Mouse (Mus musculus) layer of hippocampus, adult 9-11 months (tissue): ENCODE measurements around the gene Cdk17.

Experiments used
- DNase-seq: peaks from one replicate; pipeline ENCODE4 v3.0.0; 2022

The Cdk17 gene

DNA sequence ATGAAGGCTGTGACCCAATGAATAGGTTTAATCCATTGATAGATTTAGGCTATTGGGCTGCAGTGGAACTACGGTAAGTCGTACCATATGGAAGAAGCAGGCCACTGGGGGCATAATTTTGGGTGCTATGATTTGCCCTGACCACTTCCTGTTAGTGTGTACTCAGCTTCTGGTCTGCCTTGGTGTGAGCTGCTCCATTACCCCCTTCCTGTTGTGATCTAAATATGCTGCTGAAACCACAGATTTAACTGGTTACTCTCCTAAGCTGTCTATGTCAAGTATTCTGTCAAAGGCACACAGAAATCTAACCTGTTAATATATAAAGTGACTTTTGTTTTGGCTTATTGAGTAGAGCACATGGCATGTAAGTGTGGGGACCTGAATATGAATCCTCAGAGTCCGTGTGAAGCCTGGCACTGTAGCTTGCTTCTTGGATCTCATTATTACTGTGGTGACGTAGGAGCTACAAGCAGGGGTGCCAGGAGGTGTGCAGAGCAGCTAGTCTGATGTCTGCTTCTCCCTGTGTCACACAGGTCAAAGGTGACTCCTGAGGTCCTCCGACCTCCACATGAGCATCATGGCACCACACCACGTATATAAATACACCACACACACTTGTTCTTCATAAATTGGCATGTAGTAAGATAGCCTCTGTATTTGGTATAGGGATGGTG is 10.6 kb downstream of the Cdk17 start:
- DNase-seq: no peak

GRCm38 (mm10) chr10:93177471-93177870 is 16.8 kb downstream of the Cdk17 start:
- no peak for DNase-seq

DNA sequence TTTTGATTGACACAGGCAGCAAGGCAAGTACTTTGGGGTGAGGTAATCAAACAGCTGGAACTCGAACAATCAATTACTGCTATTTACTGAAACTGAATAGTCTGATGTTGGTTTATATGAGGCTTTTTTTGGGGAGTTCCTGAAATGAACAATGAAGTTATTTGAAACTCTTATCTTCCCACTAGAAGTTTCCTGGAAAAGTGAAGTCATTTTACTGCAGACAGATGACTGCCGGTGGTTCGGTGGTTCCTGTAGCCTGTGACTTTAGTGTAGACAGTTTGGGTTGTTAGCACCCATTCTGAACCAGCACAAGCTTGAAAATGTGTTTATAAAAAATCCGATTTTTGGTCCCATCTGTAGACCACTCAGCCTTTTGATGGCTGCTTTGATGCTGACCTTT is 17.2 kb downstream of the Cdk17 start:
- no peak for DNase-seq

DNA sequence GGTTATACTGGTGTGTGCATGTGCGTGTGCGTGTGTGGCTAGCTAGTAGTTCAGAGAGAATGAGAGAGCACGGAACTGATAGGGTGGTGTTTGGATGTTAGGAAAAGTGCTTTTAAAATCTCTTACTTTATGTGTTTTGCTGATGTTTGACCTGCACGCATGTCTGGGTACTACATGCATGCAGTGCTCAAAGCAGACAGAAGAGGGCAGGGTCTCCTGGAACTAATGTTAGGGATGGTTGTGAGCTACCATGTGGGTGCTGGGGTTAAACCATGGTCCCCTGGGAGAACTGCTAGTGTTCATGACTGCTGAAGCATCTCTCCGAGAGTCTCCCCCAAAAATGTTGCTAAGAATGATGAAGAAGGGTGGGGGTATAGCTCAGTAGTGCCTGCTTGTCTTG is 18.0 kb downstream of the Cdk17 start:
- DNase-seq: no peak

DNA sequence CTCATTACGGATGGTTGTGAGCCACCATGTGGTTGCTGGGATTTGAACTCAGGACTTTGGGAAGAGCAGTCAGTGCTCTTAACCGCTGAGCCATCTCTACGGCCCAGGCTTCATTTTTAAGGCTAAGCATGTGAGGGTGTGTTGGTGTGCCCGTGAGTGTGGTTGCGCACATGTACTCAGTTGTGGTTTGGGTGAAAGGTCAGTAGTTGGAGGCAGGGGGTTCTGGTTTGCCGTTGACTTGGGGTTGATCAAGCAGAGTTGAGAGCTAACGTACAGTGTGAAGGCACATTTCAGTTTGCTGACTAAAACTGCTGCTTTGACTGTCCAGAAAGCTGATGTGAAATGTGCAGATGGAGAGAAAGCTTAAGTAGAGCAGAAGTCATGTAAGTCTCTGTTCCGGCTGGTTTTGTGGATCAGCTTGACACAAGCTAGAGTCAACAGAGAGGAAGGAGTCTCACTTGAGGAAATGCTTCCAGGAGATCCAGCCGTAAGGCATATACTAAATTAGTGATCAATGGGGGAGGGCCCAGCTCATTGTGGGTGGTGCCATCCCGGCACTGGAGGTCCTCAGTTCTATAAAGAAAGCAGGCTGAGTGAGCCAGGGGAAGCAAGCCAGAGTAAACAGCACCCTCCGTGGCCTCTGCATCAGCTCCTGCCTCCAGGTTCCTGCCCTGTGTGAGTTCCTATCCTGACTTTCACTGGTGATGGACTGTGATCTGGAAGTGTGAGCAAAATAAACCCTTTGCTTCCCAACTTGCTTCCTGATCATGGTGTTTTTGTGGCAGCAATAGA is 19.2 kb downstream of the Cdk17 start:
- no peak for DNase-seq

DNA sequence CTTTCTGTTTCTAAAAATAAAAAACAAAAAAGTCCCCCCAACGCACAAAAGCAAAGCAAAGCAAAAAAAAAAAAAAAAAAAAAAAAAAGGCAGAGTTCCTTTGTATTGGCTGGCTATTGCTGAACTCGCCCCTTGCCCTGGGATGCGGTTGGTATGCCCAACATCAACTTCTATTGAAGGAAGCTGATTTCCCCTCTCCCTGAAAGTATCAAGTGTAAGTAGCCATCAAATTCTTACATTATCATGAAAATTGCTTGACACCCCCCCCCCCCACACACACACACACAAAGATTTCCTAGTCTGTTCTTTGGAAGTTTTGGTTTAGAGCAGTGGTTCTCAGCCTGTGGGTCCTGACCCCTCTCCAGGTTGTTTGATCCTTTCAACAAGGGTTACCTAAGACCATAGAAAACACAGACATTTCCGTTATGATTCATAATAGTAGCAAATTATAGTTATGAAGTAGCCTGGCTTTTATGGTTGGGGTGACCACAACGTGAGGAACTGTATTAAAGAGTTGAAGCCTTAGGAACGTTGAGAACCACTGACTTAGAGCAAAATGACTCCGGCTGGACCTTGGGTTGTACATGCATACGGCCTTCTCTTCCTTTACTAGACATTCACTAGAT is 23.8 kb downstream of the Cdk17 start:
- DNase-seq: no peak

- DNase-seq: no peak
Observed at GRCm38 (mm10) chr10:93188440-93188999, 27.8 kb downstream of the Cdk17 start.

GRCm38 (mm10) chr10:93190475-93191262 is 30.0 kb downstream of the Cdk17 start:
- DNase-seq: no peak

- no peak for DNase-seq
Observed at GRCm38 (mm10) chr10:93197092-93197491, 36.4 kb downstream of the Cdk17 start.

DNA sequence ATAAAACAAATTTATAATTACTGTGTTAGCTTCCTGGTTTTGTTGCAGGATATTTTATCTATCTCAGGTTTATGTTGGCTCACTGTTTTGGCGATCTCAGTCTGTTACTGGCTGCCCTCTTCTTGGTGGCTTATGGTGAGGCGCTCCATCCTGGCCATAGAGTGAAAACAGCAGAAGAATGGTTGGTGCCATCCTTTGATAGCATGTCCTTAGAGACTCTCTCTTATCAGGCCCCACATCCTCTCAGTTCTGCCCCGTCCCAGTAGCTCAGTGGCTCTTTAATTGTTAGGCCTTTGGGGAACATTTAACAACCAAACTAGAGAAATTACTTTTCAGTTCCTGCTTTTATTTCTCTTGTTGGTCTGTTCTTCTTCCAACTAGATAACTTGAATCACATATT is 38.3 kb downstream of the Cdk17 start:
- DNase-seq: no peak

DNA sequence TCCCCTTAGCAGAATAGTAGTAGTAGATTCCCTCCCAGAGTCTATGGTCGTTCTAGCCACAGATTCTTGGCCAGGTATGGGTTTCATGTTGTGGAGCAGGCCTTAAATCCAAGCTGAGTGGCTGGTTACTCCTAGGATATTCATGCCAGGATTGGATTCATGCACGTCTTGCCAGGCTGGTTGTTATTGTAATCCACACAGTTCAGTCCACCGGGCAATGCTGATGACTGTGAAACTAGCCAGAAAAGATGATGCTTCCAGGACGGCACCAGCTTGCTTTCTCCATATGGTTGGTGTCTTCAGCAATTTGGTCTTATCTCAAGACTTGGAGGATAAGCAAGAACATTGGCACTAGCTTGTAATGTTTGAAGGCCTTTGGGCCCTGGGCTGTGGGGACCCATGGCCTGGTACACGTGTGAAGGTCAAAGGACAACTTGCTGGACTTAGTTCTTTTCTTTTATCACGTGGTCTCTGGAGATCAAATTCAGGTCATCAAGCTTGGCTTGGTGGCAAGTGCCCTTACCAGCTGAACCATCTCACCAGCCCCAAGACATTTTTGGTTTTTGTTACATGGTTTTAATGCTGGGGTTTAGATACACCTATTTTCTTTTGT is 41.3 kb downstream of the Cdk17 start:
- DNase-seq: no peak

GRCm38 (mm10) chr10:93205287-93205956 is 44.7 kb downstream of the Cdk17 start:
- no peak for DNase-seq

DNA sequence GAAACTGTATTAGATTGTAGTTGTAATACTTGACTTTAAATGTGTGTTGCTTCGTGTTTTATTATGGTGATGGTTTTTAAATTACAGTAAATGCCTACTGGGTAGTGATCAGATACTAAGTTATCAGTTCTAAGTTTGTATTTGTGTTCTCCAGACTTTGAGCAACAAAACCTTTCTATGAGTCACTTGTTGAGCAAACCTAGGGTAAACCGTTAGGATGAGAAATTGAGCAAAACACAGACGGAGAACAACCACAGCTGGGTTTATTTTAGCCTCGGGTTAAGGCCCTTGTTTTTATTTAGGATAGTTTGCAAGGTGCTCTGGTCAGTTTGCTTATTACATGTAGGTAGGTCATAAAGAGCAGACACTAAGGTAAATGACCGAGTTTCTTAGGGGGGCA is 46.5 kb downstream of the Cdk17 start:
- DNase-seq: no peak

DNA sequence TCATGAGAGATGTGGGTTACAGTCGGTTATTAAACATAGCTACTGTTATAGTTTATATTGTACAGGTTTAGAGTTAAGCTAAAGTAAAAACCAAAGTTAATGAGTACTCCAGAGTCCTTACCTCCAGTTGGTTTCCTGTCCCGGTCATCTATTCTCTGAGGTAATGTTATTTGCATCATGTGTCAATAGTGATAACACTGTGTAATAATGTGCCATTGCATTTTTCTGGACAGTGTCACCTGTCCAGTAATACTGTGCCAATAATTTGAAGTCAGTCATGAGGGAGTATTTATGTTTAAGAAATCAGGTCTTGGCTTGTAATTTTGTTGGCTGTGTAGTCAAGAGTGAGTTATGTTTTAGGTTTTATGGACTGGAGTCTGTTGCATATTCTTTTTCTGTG is 52.0 kb downstream of the Cdk17 start:
- DNase-seq: no peak

GRCm38 (mm10) chr10:93213339-93213738 is 52.7 kb downstream of the Cdk17 start:
- DNase-seq: no peak

- no peak for DNase-seq
Observed at GRCm38 (mm10) chr10:93214251-93214650, 53.6 kb downstream of the Cdk17 start.

- no peak for DNase-seq
Observed at GRCm38 (mm10) chr10:93215051-93215763, 54.5 kb downstream of the Cdk17 start.

GRCm38 (mm10) chr10:93225751-93226150 is 65.1 kb downstream of the Cdk17 start:
- DNase-seq: no peak

- no peak for DNase-seq
Observed at GRCm38 (mm10) chr10:93227921-93228320, 67.2 kb downstream of the Cdk17 start.

GRCm38 (mm10) chr10:93228401-93229007 is 67.8 kb downstream of the Cdk17 start:
- no peak for DNase-seq

DNA sequence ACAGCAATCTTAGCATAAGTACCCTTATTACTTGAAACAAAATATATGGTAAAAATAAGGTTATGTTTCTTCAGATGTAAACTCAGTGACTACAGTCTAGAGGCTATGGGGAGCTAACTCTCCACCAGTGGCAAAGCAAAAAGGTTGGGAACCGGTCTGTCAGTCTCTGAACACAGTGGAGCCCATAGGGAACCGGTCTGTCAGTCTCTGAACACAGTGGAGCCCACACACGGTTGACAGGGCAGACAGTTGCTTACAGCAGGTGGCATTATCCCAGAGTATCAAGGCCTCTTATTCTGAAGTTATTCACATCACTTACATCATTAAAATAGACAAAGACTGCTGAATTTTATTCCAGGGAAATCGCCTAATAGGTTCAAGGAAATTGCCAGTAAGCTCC is 70.8 kb downstream of the Cdk17 start:
- DNase-seq: no peak
